Mouse (Mus musculus) lung, adult 2 months (tissue): Measurements from ENCODE around the gene Bnip1.

Source experiments
- CTCF ChIP-seq: fragments of 200-500 bp; IDR thresholded peaks from 2 replicates; pipeline ENCODE4 v1.5.1; 2011; ENCODE audit warnings: mild to moderate bottlenecking, low read length, control low read depth; ENCODE audit not compliant: insufficient read depth
- POLR2A ChIP-seq: fragments of 200-500 bp; IDR thresholded peaks from 2 replicates; pipeline ENCODE4 v1.6.1; 2011; ENCODE audit warnings: low read depth, mild to moderate bottlenecking, control low read depth, low read length, borderline replicate concordance; ENCODE audit errors: extremely low read depth

GRCm38 (mm10) chr17:26836786-26837545 lies 56.1 kb downstream of the Bnip1 start:
- TF ChIP-seq POLR2A (no peak), CTCF (no peak)
